Mouse (Mus musculus) lung, embryonic 16.5 days (tissue): ENCODE measurements around the gene Aip. TPM values are rescaled to one million over a fixed set of nuclear protein-coding genes. Genes with fewer than 3 reads are reported as not detected.

Experiments
- ATAC-seq: fragments of 200-750 bp; cut with Nextera tagmentation; 2 replicates; pipeline ENCODE4 v1.8.0; 2017; ENCODE audit warnings: low read depth, mild to moderate bottlenecking, moderate library complexity
- H3K27ac ChIP-seq: fragments of 300-500 bp; sonication (generic); 2 replicates; pipeline ENCODE4 v1.5.1; 2014; ENCODE audit warnings: mild to moderate bottlenecking, control low read depth, low read length
- H3K27me3 ChIP-seq: fragments of 300-500 bp; sonication (generic); 2 replicates; pipeline ENCODE4 v1.6.1; 2014; ENCODE audit warnings: low read depth, low read length, mixed read lengths; ENCODE audit not compliant: control insufficient read depth, insufficient read depth
- H3K36me3 ChIP-seq: fragments of 300-500 bp; sonication (generic); 2 replicates; pipeline ENCODE4 v1.6.1; 2014; ENCODE audit warnings: low read length; ENCODE audit not compliant: control insufficient read depth, insufficient read depth
- H3K4me1 ChIP-seq: fragments of 300-500 bp; sonication (generic); replicated peaks from 2 replicates; pipeline ENCODE4 v1.6.1; 2014; ENCODE audit warnings: low read length, mixed read lengths; ENCODE audit not compliant: control insufficient read depth, insufficient read depth
- H3K4me2 ChIP-seq: fragments of 300-500 bp; sonication (generic); 2 replicates; pipeline ENCODE4 v1.6.1; 2014; ENCODE audit warnings: low read depth, low read length, control low read depth
- H3K4me3 ChIP-seq: fragments of 300-500 bp; sonication (generic); 2 replicates; pipeline ENCODE4 v1.5.1; 2014; ENCODE audit warnings: mild to moderate bottlenecking, low read length, control low read depth
- H3K9ac ChIP-seq: fragments of 300-500 bp; sonication (generic); 2 replicates; pipeline ENCODE4 v1.6.1; 2014; ENCODE audit warnings: low read length, control low read depth
- H3K9me3 ChIP-seq: fragments of 300-500 bp; sonication (generic); 2 replicates; pipeline ENCODE4 v1.6.1; 2016; ENCODE audit warnings: low read length; ENCODE audit not compliant: control insufficient read depth
- WGBS: fragments of 180-500 bp; shearing (Covaris S2); extraction: QIAGEN DNeasy Blood & Tissue Kit; methylation state at CpG from one replicate; pipeline ENCODE4 v1.1.7; 2014; 5-methylcytosine and 5-hydroxymethylcytosine counted together
- polyA plus RNA-seq: library from polyadenylated mRNA; unstranded; fragments of >200 nt; fragmentation: Nextera tagmentation; extraction: Ambion mirVana; gene quantifications from 2 replicates; pipeline ENCODE4 v1.2.1, GENCODE M21; 2015

Aip gene
- polyA plus RNA-seq, 1 experiment from 2014 or later = 102 TPM

DNA sequence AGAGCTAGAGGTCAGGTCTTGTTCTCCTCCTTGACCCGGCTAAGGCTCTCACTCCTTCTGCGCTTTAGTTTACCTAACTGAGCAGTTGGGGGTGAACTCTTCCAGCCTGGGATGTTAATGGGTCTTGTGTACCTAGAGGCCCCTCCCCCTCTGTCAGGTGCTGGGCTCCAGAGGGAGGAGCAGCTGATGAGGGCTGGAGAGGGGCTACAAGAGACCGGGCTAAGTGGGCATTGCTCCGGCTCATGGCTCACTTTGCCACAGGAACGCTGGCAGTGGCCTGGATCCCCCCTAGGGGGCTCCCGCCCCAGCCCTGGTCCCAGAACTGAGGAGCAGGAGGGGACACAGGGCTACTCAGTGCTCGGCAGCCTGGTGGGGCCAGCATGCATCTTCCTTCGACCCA is 41.8 kb downstream of the Aip start:
- Histone ChIP-seq H3K27ac (no peak overlapping the region), H3K4me1 (no peaks in the 10 kb centered on the region), H3K9ac (0 out of 2 replicates have a peak overlapping the region, but pooled peaks have one; percentile 18), H3K9me3 (no peaks in the 10 kb centered on the region), H3K27me3 (0 out of 2 replicates have a peak, but pooled peaks cover 2% of the 10 kb centered on the region), H3K36me3 (no peaks in the 10 kb centered on the region), H3K4me3 (no peak overlapping the region), H3K4me2 (no peak overlapping the region)
- WGBS = 16% methylated on average over 8 of the region's 8 CpGs
- ATAC-seq = peak; percentile 38

DNA sequence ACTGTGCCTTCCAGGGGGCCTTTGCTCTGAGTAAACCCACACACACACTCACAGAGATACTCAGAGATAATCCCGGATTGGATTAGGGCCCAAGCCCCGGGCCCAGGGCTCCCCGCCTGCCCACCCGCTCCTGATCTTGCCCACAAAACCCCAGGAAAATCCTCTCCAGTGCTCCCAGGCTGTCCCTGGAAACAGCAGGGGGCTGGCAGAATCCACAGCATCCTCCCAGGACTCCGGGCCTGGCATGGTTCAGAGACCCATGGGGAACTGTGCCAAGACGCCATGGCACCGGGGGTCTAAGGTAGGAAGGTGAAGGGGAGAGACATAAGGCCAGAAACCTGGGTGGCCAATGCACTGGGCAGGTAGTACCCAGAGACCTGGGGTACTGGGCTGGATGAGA is 42.3 kb downstream of the Aip start:
- H3K9ac ChIP-seq = no peak overlapping the region
- H3K4me3 ChIP-seq = no peak overlapping the region
- no peak overlapping the region for H3K4me2 ChIP-seq
- H3K36me3 ChIP-seq = no peaks in the 10 kb centered on the region
- ATAC-seq = no peak
- no peaks in the 10 kb centered on the region for H3K9me3 ChIP-seq
- no peaks in the 10 kb centered on the region for H3K27me3 ChIP-seq
- H3K4me1 ChIP-seq = no peaks in the 10 kb centered on the region
- no peak overlapping the region for H3K27ac ChIP-seq
- 73% methylated on average over 7 of the region's 7 CpGs for WGBS

DNA sequence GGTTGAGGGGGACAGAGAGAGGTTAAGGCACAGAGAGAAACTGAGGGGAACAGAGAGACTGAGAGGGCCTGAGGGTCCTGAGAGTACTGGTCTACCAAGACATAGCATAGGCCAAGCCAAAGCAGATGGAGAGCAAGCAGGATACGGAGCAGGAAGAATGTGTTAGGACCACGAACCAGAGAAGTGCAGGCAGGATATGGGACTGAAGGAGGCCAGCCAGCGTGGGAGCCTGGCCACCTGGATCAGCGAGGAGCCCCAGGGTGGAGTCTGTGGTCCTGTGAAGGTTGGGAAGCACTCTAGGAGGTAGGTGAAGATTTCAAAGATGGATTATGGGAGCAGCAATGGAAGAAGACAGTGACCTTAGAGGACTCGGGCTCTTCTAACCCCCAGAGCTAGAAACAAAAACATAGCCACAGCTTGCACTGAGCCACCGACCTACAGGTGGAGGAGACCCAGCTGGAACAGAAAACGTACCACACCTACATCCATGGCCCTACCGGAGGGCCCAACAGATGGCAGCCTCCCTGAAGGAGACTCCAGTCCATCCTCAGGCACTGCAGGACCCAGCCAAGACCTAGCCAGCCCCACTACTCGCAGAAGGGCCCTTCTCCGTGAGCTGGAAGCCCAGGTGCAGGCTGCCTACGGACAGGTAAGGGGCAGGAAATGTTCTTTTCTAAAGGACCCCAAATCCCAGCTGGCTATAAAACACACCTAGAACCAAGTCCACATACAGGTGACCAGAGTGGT is 43.3 kb downstream of the Aip start:
- no peak overlapping the region for H3K4me2 ChIP-seq
- H3K4me1 ChIP-seq = no peaks in the 10 kb centered on the region
- ATAC-seq = no peak
- 67% methylated on average over 11 of the region's 11 CpGs for WGBS
- no peak overlapping the region for H3K4me3 ChIP-seq
- no peaks in the 10 kb centered on the region for H3K9me3 ChIP-seq
- no peaks in the 10 kb centered on the region for H3K36me3 ChIP-seq
- no peak overlapping the region for H3K27ac ChIP-seq
- no peaks in the 10 kb centered on the region for H3K27me3 ChIP-seq
- no peak overlapping the region for H3K9ac ChIP-seq

DNA sequence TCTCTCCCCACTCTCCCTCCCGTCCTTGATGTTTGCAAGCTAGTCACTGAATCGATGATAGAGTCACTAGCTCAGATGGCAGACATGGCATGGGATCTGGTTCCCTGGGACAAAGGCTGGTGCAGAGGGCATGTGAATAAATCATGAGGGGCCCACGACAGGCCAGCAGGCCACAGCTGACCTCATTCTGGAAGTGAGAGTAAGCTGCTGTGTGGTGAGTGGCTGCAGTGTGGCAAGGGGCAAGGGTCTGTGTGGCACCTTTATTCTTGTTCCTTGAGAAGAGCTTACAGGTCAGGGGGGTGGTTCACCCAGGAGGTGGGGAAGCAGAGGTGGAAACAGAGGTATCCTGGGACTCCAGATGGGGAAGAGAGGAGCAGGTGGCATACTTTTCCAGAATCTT is 44.3 kb downstream of the Aip start, which contains the start of gene Cabp2:
Cabp2 (plus strand) TSS at position 185 of the 400 bp plus-strand sequence.
- Histone ChIP-seq H3K9me3 (no peaks in the 10 kb centered on the region), H3K27me3 (no peaks in the 10 kb centered on the region), H3K4me2 (no peak within 1 kb of the TSS), H3K9ac (no peak within 1 kb of the TSS), H3K36me3 (no peaks in the 10 kb centered on the region), H3K27ac (no peak within 1 kb of the TSS), H3K4me3 (no peak within 1 kb of the TSS), H3K4me1 (no peaks in the 10 kb centered on the region)
- ATAC-seq = no peak
- WGBS = 48% methylated on average over 3 of the region's 3 CpGs

DNA sequence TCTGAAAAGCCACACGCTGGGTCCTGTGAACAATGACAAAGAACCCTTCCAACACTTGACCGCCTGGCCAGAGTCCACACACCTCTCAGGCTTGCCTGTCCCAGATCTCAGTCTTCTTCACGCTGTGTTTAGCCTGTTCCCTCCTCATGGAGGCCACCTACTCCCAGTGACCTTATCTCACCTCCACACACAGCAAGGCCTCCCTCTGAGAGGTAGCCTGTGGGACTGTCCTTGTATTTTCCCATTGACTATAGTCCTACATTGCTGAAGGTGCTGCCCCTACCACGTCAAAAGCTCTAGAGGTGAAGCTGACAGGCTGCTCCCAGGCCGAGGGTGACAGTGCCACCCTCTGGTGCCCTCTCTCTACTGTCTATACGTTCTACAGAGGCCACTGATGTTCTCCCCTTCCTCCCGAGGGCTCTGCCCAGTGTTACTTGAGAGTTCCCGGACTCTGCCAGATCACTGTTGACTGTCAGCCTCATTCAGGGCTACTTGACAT is 45.1 kb downstream of the Aip start:
- Histone ChIP-seq H3K4me3 (no peak overlapping the region), H3K36me3 (no peaks in the 10 kb centered on the region), H3K27me3 (no peaks in the 10 kb centered on the region), H3K27ac (no peak overlapping the region), H3K4me1 (no peaks in the 10 kb centered on the region), H3K9me3 (no peaks in the 10 kb centered on the region), H3K4me2 (no peak overlapping the region), H3K9ac (no peak overlapping the region)
- no peak for ATAC-seq
- 48% methylated on average over 8 of the region's 8 CpGs for WGBS

DNA sequence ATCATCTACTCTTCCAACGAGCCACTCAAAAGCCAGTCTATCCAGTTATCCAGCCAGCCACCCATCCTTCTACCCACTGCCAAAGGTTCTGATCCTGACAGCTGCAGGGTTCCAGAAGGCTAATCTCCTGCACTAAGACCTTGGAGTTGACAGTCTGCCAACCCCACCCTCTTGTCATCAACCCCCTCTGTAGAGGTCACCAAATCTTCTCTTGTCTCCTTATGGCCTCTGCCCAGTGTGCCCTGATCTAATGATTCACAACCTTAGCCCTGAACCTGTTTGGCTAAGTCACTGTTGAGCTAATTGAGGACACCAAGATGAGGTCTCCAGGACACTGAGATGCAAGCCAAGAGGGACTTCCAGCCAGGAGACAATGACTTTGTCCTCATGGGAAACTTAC is 46.1 kb downstream of the Aip start:
- H3K27ac ChIP-seq = no peak overlapping the region
- no peaks in the 10 kb centered on the region for H3K36me3 ChIP-seq
- H3K4me1 ChIP-seq = no peaks in the 10 kb centered on the region
- H3K27me3 ChIP-seq = no peaks in the 10 kb centered on the region
- no peak for ATAC-seq
- no peak overlapping the region for H3K4me3 ChIP-seq
- H3K4me2 ChIP-seq = no peak overlapping the region
- 73% methylated on average over 1 of the region's 1 CpGs for WGBS
- H3K9ac ChIP-seq = no peak overlapping the region
- H3K9me3 ChIP-seq = no peaks in the 10 kb centered on the region

DNA sequence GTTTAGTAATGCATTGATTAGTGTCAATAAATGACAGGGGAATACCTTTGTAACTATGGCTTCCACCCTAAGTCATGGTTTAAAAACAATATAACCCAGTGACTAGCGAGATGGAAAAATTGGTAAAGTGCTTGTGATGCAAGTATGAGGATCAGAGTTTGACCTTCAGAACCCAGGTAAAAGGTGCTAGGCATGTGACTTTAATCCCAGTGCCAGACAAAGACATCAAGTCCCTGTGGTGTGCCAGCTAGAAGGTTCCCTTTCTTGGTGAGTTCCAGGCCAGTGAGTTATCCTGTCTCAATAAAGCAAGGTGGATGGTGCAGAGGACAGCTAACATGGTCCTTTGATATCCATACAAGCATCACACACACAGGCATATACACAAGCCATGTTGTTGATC is 50.1 kb downstream of the Aip start:
- H3K4me3 ChIP-seq = no peak overlapping the region
- no peak overlapping the region for H3K27ac ChIP-seq
- no peak overlapping the region for H3K4me2 ChIP-seq
- no peaks in the 10 kb centered on the region for H3K36me3 ChIP-seq
- no peak overlapping the region for H3K9ac ChIP-seq
- WGBS = 66% methylated on average over 1 of the region's 1 CpGs
- H3K27me3 ChIP-seq = peaks cover 2% of the 10 kb centered on the region; the same call in 1 of the 2 replicates
- no peaks in the 10 kb centered on the region for H3K4me1 ChIP-seq
- no peaks in the 10 kb centered on the region for H3K9me3 ChIP-seq
- ATAC-seq = no peak

DNA sequence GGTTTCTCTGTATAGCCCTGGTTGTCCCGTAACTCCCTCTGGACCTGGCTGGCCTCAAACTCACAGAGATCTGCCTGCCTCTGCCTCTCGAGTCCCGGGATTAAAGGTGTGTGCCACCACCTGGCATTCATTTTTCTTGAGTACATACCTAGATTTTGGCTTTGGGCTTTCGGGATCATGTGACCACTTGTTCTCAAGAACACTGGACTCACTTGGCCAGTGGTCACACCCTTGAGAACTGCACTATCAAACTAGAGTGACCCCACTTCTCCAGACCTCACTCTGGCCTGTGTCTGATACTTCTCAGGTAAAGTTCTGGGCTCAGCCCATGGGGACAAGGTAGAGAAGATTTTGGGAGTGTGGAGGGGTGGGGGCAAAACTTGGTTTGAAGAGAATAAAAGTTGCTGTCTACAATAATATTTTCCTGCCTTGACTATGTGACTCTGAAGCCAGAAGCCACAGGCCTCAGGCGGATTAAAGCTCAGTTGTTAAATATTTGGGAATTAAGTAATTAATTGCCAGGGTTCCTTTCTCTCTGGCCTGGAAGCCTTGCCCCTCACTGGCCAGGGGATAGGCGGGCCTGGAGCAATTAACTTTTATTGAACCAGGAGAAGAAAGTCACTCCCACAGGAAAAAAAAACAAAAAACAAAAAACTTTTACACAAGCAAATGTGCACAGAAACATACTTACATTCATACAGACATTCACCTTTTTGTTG is 52.8 kb downstream of the Aip start:
- Histone ChIP-seq H3K27me3 (peaks cover 4% of the 10 kb centered on the region), H3K4me1 (no peaks in the 10 kb centered on the region), H3K9me3 (no peaks in the 10 kb centered on the region), H3K4me3 (no peak overlapping the region), H3K27ac (no peak overlapping the region), H3K4me2 (no peak overlapping the region), H3K36me3 (no peaks in the 10 kb centered on the region), H3K9ac (no peak overlapping the region)
- ATAC-seq = no peak
- WGBS = 79% methylated on average over 6 of the region's 6 CpGs

DNA sequence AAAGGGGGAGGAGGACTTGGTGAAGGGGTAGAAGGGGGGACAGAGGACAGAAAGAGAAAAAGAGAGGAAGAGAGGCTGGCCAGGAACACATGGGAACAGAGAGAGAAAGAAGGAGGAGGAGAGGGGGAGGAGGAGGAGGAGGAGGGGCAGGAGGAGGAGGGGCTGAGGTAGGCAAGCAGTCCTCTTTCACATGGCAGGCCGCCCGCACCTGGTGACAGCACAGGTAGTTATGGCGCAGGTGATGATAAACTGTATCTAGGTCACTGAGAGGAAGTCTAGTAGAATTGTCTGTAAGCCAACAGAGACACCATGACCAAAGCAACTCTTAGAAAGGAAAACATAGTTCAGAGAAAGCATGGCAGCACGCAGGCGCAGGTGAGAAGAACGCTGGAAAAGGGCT is 54.3 kb downstream of the Aip start:
- 92% methylated on average over 6 of the region's 6 CpGs for WGBS
- Histone ChIP-seq H3K27ac (no peak overlapping the region), H3K4me2 (no peak overlapping the region), H3K27me3 (peaks cover 4% of the 10 kb centered on the region), H3K9ac (no peak overlapping the region), H3K4me3 (no peak overlapping the region), H3K9me3 (no peaks in the 10 kb centered on the region), H3K4me1 (no peaks in the 10 kb centered on the region), H3K36me3 (no peaks in the 10 kb centered on the region)
- ATAC-seq = no peak
